Mouse (Mus musculus): Measurements from ENCODE around the gene Enam. TPM values are rescaled to one million over a fixed set of nuclear protein-coding genes. Genes with fewer than 3 reads are reported as not detected.

Gene Enam
- not detected in 2 replicates for polyA plus RNA-seq (2015; fragmentation: Nextera tagmentation; extraction: Ambion mirVana)

DNA sequence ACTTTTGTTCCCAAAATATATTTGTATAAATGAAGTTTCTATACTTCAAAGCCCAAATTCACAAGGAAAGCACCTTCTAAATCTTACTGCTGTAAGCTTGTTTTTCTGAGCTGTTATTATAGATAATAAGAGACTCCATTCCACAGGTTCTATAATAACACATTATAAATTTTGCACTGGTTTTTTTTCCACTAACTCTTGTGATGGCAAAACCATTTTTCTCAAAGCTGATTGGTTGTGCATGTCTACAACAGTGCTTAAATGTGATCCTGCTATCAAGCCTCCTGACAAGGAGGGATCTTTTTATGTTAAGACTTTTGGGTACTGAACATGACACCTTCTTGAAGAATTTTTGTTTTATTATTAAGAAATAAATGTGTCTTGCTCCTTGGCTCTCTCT, at the start of gene Enam:
Gene Enam, plus strand, starts transcription at position 301 of the 400 bp plus-strand sequence.
- no peak within 1 kb of the TSS for H3K27ac ChIP-seq (ENCODE audit: low read length)
- H3K9me3 ChIP-seq (replicated peaks; ENCODE audit: control insufficient read depth, low read length) = no peaks in the 10 kb centered on the region
- no peak within 1 kb of the TSS for H3K4me2 ChIP-seq (ENCODE audit: low read depth, low read length)
- no peak within 1 kb of the TSS for H3K4me3 ChIP-seq (ENCODE audit: low read depth, low read length)
- no peaks in the 10 kb centered on the region for H3K4me1 ChIP-seq (ENCODE audit: control insufficient read depth, low read depth, low read length)
- no peaks in the 10 kb centered on the region for H3K27me3 ChIP-seq (ENCODE audit: control insufficient read depth, insufficient read depth, low read depth, low read length)
- H3K36me3 ChIP-seq (ENCODE audit: control insufficient read depth, insufficient read depth) = no peaks in the 10 kb centered on the region
- no peak for ATAC-seq (ENCODE audit: low read depth)
- no peak within 1 kb of the TSS for H3K9ac ChIP-seq (ENCODE audit: low read depth, low read length)

DNA sequence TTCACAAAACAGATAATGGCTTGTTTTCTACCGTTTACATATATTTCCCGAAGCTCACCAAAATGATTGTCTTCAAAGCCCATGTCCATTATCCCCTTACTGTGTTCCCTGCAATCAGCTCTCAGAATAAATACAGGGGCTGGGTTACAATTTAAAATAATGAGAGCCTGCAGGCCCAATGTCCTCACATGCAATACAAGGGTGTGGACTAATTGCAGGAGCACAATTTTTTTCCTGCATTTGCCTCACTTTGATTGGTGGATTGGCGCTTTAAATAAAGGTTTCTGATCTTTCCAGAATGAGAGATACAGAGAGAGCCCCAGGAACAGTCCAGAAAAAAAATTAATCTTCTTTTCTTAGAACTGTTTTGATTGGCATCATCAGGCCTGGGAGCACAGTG, 32.1 kb upstream of the Enam start, which contains the start of gene Ambn:
Gene Ambn, plus strand, starts transcription at position 301 of the 400 bp plus-strand sequence.
- Histone ChIP-seq H3K4me2 (ENCODE audit: low read depth, low read length) (no peak within 1 kb of the TSS), H3K9ac (ENCODE audit: low read depth, low read length) (no peak within 1 kb of the TSS), H3K27me3 (ENCODE audit: control insufficient read depth, insufficient read depth, low read depth, low read length) (no peaks in the 10 kb centered on the region), H3K27ac (ENCODE audit: low read length) (no peak within 1 kb of the TSS), H3K9me3 (replicated peaks; ENCODE audit: control insufficient read depth, low read length) (no peaks in the 10 kb centered on the region), H3K4me1 (ENCODE audit: control insufficient read depth, low read depth, low read length) (no peaks in the 10 kb centered on the region), H3K4me3 (ENCODE audit: low read depth, low read length) (no peak within 1 kb of the TSS), H3K36me3 (ENCODE audit: control insufficient read depth, insufficient read depth) (no peaks in the 10 kb centered on the region)
- no peak for ATAC-seq (ENCODE audit: low read depth)
- 67% methylated on average over 3 of the region's 3 CpGs for WGBS (ENCODE audit: insufficient replicate concordance)

DNA sequence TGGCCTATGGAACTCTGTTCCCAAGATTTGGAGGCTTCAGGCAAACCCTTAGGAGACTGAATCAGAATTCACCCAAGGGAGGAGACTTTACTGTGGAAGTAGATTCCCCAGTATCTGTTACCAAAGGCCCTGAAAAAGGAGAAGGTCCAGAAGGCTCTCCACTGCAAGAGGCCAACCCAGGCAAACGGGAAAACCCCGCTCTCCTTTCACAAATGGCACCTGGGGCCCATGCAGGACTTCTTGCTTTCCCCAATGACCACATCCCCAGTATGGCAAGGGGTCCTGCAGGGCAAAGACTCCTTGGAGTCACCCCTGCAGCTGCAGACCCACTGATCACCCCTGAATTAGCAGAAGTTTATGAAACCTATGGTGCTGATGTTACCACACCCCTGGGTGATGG, 20.3 kb upstream of the Enam start:
- no peaks in the 10 kb centered on the region for H3K36me3 ChIP-seq (ENCODE audit: control insufficient read depth, insufficient read depth)
- no peak overlapping the region for H3K4me3 ChIP-seq (ENCODE audit: low read depth, low read length)
- no peak for ATAC-seq (ENCODE audit: low read depth)
- WGBS (ENCODE audit: insufficient replicate concordance) = 47% methylated on average over 2 of the region's 2 CpGs
- H3K27ac ChIP-seq (ENCODE audit: low read length) = no peak overlapping the region
- H3K9me3 ChIP-seq (replicated peaks; ENCODE audit: control insufficient read depth, low read length) = no peaks in the 10 kb centered on the region
- no peak overlapping the region for H3K9ac ChIP-seq (ENCODE audit: low read depth, low read length)
- no peaks in the 10 kb centered on the region for H3K4me1 ChIP-seq (ENCODE audit: control insufficient read depth, low read depth, low read length)
- H3K4me2 ChIP-seq (ENCODE audit: low read depth, low read length) = no peak overlapping the region
- no peaks in the 10 kb centered on the region for H3K27me3 ChIP-seq (ENCODE audit: control insufficient read depth, insufficient read depth, low read depth, low read length)

DNA sequence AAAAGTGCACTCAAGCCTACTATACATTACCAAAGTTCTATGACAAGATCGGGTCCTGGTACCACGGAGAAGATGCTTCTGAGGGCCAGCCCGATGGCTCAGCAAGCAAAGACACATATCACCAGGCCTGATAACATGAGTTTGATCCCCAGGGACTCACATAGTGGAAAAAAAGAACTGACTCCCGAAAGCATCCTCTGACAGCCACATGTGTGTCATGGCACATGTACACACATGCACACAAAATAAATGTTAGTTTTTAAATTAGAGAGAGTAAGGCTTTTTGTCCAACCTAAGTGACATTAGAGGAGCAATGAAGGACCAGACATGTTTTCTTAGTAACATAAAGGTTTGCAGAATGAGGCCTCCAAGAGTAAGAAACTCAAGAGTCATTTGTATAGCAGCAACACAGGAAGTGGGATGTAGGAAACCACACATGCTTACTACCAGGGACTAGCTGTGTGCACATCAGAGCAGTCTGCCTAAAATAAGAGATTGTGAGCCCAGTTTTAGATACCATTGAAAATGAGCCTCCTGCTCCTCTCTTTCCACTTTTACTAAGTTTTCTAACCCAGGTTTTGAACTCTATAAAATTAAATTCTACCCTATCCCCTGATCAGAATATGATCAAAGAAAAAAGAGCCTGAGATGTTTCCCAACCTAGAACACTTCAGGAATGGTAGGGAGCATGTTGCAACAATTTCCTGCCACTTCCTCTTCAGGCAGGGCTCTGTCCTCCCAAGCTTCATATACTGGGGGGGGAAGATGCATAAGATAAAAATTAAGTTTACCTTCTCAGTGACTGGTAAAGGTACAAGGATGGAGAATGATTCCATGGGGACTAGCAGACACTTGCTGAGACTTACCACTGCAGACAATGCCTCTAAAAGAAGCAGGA, 18.7 kb upstream of the Enam start:
- no peak for ATAC-seq (ENCODE audit: low read depth)
- Histone ChIP-seq H3K36me3 (ENCODE audit: control insufficient read depth, insufficient read depth) (no peaks in the 10 kb centered on the region), H3K4me3 (ENCODE audit: low read depth, low read length) (no peak overlapping the region), H3K4me1 (ENCODE audit: control insufficient read depth, low read depth, low read length) (no peaks in the 10 kb centered on the region), H3K4me2 (ENCODE audit: low read depth, low read length) (no peak overlapping the region), H3K9ac (ENCODE audit: low read depth, low read length) (no peak overlapping the region), H3K27ac (ENCODE audit: low read length) (no peak overlapping the region), H3K27me3 (ENCODE audit: control insufficient read depth, insufficient read depth, low read depth, low read length) (no peaks in the 10 kb centered on the region), H3K9me3 (replicated peaks; ENCODE audit: control insufficient read depth, low read length) (no peaks in the 10 kb centered on the region)
- WGBS (ENCODE audit: insufficient replicate concordance) = 66% methylated on average over 4 of the region's 4 CpGs

DNA sequence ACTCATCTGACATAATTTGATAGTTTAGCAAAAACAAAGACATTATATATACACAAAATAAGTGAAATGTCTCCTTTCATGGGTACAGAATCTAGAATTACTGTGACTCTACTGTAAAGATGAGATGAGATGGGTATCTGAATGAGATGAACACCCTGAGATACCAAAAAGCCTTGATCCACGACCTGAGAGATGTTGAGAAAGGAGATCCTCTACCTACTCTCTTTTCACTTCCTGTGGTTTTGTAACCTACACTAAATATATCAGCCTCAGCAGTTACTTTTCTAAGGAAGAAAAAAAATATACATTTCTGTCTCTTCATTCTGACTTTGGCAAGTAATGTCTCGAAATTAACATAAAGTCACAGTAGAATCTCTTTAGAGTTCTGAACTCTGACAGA, 1.2 kb downstream of the Enam start:
- H3K9ac ChIP-seq (ENCODE audit: low read depth, low read length) = no peak overlapping the region
- no peaks in the 10 kb centered on the region for H3K4me1 ChIP-seq (ENCODE audit: control insufficient read depth, low read depth, low read length)
- WGBS (ENCODE audit: insufficient replicate concordance) = 24% methylated on average over 2 of the region's 2 CpGs
- no peak for ATAC-seq (ENCODE audit: low read depth)
- H3K27me3 ChIP-seq (ENCODE audit: control insufficient read depth, insufficient read depth, low read depth, low read length) = no peaks in the 10 kb centered on the region
- no peaks in the 10 kb centered on the region for H3K36me3 ChIP-seq (ENCODE audit: control insufficient read depth, insufficient read depth)
- no peak overlapping the region for H3K27ac ChIP-seq (ENCODE audit: low read length)
- H3K4me3 ChIP-seq (ENCODE audit: low read depth, low read length) = no peak overlapping the region
- no peaks in the 10 kb centered on the region for H3K9me3 ChIP-seq (replicated peaks; ENCODE audit: control insufficient read depth, low read length)
- H3K4me2 ChIP-seq (ENCODE audit: low read depth, low read length) = no peak overlapping the region

DNA sequence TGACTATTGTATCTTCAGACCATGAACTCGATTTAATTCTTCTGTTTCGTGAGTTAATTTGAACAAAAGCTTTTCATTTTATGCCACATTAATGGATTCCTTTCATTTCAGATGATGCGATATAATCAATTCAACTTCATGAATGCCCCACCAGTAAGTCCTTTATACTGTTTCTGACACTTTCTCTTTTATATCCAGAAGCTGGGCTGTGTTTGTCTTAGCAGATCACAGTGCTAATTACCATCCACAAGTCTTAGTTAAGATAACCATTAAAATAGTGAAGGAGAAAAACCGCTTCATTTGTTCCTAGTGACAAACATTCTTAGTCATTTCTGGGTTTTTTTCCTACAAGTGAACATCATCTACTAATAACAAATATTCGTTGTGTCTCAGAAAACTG, 3.3 kb downstream of the Enam start:
- H3K4me3 ChIP-seq (ENCODE audit: low read depth, low read length) = no peak overlapping the region
- H3K9me3 ChIP-seq (replicated peaks; ENCODE audit: control insufficient read depth, low read length) = no peaks in the 10 kb centered on the region
- H3K27me3 ChIP-seq (ENCODE audit: control insufficient read depth, insufficient read depth, low read depth, low read length) = no peaks in the 10 kb centered on the region
- 62% methylated on average over 5 of the region's 5 CpGs for whole genome bisulfite sequencing (ENCODE audit: insufficient replicate concordance)
- H3K27ac ChIP-seq (ENCODE audit: low read length) = no peak overlapping the region
- H3K9ac ChIP-seq (ENCODE audit: low read depth, low read length) = no peak overlapping the region
- no peak overlapping the region for H3K4me2 ChIP-seq (ENCODE audit: low read depth, low read length)
- no peak for ATAC-seq (ENCODE audit: low read depth)
- no peaks in the 10 kb centered on the region for H3K36me3 ChIP-seq (ENCODE audit: control insufficient read depth, insufficient read depth)
- H3K4me1 ChIP-seq (ENCODE audit: control insufficient read depth, low read depth, low read length) = no peaks in the 10 kb centered on the region

DNA sequence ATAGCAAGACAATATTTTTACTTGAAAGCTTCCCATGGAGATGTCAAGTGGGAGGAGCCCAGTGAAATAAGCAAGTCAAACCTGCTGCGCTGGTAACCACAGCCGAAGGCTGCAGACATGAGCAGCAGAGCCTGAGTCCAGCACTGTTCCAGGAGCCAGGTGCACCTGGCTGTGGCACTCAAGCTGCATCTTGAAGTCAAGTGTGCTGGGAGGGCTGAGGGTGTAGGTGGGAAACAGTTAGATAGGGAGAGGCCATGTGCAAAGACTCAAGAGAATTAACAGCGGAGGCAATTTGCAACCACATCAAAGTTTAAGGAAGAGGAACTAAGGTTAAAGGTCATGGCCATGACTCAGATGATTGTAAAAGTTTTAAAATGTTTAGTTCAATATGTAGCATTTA, 12.0 kb downstream of the Enam start:
- no peak overlapping the region for H3K4me2 ChIP-seq (ENCODE audit: low read depth, low read length)
- H3K27ac ChIP-seq (ENCODE audit: low read length) = no peak overlapping the region
- no peak overlapping the region for H3K9ac ChIP-seq (ENCODE audit: low read depth, low read length)
- WGBS (ENCODE audit: insufficient replicate concordance) = 75% methylated on average over 3 of the region's 3 CpGs
- H3K27me3 ChIP-seq (ENCODE audit: control insufficient read depth, insufficient read depth, low read depth, low read length) = no peaks in the 10 kb centered on the region
- H3K4me1 ChIP-seq (ENCODE audit: control insufficient read depth, low read depth, low read length) = no peaks in the 10 kb centered on the region
- H3K36me3 ChIP-seq (ENCODE audit: control insufficient read depth, insufficient read depth) = no peaks in the 10 kb centered on the region
- ATAC-seq (ENCODE audit: low read depth) = no peak
- no peak overlapping the region for H3K4me3 ChIP-seq (ENCODE audit: low read depth, low read length)
- no peaks in the 10 kb centered on the region for H3K9me3 ChIP-seq (replicated peaks; ENCODE audit: control insufficient read depth, low read length)

DNA sequence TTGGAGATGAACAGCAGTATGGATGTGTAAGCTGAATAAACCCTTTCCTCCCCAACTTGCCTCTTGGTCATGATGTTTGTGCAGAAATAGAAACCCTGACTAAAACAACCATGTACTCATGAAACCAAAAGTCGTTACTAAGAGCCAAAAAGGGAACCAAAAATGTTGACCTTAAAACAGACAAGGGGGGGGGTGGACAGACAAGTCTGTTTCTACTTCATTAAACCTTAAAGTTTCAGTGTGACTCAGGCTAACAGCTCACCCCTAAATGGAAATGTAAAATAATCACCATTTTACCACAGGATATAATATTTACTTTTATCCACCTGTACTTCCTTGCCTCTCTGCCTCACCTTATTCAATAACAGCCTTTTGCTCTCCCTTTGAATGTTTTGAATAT, 20.8 kb downstream of the Enam start:
- Histone ChIP-seq H3K4me2 (ENCODE audit: low read depth, low read length) (no peak overlapping the region), H3K27me3 (ENCODE audit: control insufficient read depth, insufficient read depth, low read depth, low read length) (no peaks in the 10 kb centered on the region), H3K4me1 (ENCODE audit: control insufficient read depth, low read depth, low read length) (no peaks in the 10 kb centered on the region), H3K4me3 (ENCODE audit: low read depth, low read length) (no peak overlapping the region), H3K9me3 (replicated peaks; ENCODE audit: control insufficient read depth, low read length) (no peaks in the 10 kb centered on the region), H3K36me3 (ENCODE audit: control insufficient read depth, insufficient read depth) (no peaks in the 10 kb centered on the region), H3K9ac (ENCODE audit: low read depth, low read length) (no peak overlapping the region), H3K27ac (ENCODE audit: low read length) (no peak overlapping the region)
- 13% methylated on average over 1 of the region's 1 CpGs for WGBS (ENCODE audit: insufficient replicate concordance)
- no peak for ATAC-seq (ENCODE audit: low read depth)

DNA sequence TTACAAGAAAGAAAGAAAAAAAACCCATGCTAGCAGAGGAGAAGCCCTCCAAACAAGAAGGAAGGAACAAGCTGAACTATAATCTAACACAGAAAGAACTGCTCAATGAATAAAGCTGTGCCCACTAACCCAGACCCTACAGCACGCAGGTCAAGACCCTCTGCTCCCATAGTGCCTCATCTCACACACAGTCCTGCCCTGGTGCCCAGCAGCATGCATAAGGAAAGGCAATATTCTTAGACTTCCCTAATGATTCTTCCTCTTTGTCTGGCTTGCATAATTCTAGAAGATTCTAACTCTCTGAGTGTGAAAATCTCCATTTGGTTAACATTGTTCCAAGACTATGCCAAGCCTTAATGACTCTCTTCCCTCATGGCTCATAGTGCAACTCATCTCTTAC, 21.2 kb downstream of the Enam start:
- Histone ChIP-seq H3K27ac (ENCODE audit: low read length) (no peak overlapping the region), H3K27me3 (ENCODE audit: control insufficient read depth, insufficient read depth, low read depth, low read length) (no peaks in the 10 kb centered on the region), H3K9me3 (replicated peaks; ENCODE audit: control insufficient read depth, low read length) (no peaks in the 10 kb centered on the region), H3K4me1 (ENCODE audit: control insufficient read depth, low read depth, low read length) (no peaks in the 10 kb centered on the region), H3K36me3 (ENCODE audit: control insufficient read depth, insufficient read depth) (no peaks in the 10 kb centered on the region), H3K4me2 (ENCODE audit: low read depth, low read length) (no peak overlapping the region), H3K9ac (ENCODE audit: low read depth, low read length) (no peak overlapping the region), H3K4me3 (ENCODE audit: low read depth, low read length) (no peak overlapping the region)
- ATAC-seq (ENCODE audit: low read depth) = no peak
- 50% methylated on average over 1 of the region's 1 CpGs for WGBS (ENCODE audit: insufficient replicate concordance)

All from liver, embryonic 16.5 days (tissue).